Mouse (Mus musculus) hindbrain, embryonic 14.5 days (tissue): Measurements from ENCODE around the gene Col2a1. TPM values are rescaled to one million over a fixed set of nuclear protein-coding genes. Genes with fewer than 3 reads are reported as not detected.

Source experiments
- ATAC-seq: fragments of 200-750 bp; cut with Nextera tagmentation; 2 replicates; pipeline ENCODE4 v1.8.0; 2017; ENCODE audit warnings: moderate number of reproducible peaks, mild to moderate bottlenecking, moderate TSS enrichment, moderate library complexity; ENCODE audit not compliant: low FRiP score
- DNase-seq: peaks from one replicate; pipeline ENCODE4 v3.0.0-alpha.2; 2015; ENCODE audit warnings: low spot score
- H3K27ac ChIP-seq: fragments of 300-500 bp; sonication (generic); 2 replicates; pipeline ENCODE4 v1.5.1; 2014; ENCODE audit warnings: mild to moderate bottlenecking, moderate library complexity
- H3K27me3 ChIP-seq: fragments of 300-500 bp; sonication (generic); 2 replicates; pipeline ENCODE4 v1.6.1; 2014; ENCODE audit warnings: mild to moderate bottlenecking, low read length, mixed read lengths; ENCODE audit not compliant: control insufficient read depth, insufficient read depth
- H3K36me3 ChIP-seq: fragments of 300-500 bp; sonication (generic); replicated peaks from 2 replicates; pipeline ENCODE4 v1.6.1; 2014; ENCODE audit not compliant: control insufficient read depth, insufficient read depth
- H3K4me1 ChIP-seq: fragments of 300-500 bp; sonication (generic); replicated peaks from 2 replicates; pipeline ENCODE4 v1.6.1; 2014; ENCODE audit warnings: antibody characterized with exemption, low read length, mixed read lengths; ENCODE audit not compliant: control insufficient read depth, insufficient read depth
- H3K4me2 ChIP-seq: fragments of 300-500 bp; sonication (generic); replicated peaks from 2 replicates; pipeline ENCODE4 v1.6.1; 2014; ENCODE audit warnings: mild to moderate bottlenecking, moderate library complexity
- H3K4me3 ChIP-seq: fragments of 300-500 bp; sonication (generic); replicated peaks from 2 replicates; pipeline ENCODE4 v1.5.1; 2014; ENCODE audit warnings: mild to moderate bottlenecking, low read length
- H3K9ac ChIP-seq: fragments of 300-500 bp; sonication (generic); 2 replicates; pipeline ENCODE4 v1.6.1; 2014
- H3K9me3 ChIP-seq: fragments of 300-500 bp; sonication (generic); 2 replicates; pipeline ENCODE4 v1.6.1; 2016; ENCODE audit warnings: low read length; ENCODE audit not compliant: control insufficient read depth
- WGBS: fragments of 180-500 bp; shearing (Covaris S2); extraction: QIAGEN DNeasy Blood & Tissue Kit; methylation state at CpG from one replicate; pipeline ENCODE4 v1.1.7; 2014; 5-methylcytosine and 5-hydroxymethylcytosine counted together
- polyA plus RNA-seq: library from polyadenylated mRNA; unstranded; fragments of >200 nt; fragmentation: Nextera tagmentation; extraction: Ambion mirVana; gene quantifications from 2 replicates; pipeline ENCODE4 v1.2.1, GENCODE M21; 2014

The Col2a1 gene
- polyA plus RNA-seq, 1 experiment from 2014 or later, result 30.8 TPM

DNA sequence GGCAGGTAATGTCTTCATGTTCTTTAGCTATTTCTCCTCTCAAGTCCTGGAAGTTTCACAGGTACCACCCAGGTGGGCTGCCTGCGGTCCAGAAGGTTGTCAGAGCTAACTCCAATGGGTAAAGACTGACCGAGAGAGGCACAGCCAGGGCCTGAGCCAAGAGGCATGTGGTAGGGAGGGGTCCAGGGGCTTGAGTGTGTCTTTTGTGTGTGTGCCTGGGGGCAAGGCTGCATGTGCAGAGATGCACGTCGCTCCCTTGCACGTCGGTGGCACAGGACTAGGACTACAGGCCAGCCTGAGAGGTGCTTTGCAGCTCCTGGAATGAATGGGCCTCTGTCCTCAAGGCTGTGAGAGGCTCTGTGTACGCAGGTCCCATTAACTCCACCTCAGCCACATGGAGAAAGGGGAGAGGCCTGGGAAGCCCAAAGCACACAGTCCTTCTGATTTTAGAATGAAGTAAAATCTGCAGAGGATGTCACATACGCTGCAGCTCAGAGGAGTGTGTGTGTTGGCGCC is 28.8 kb upstream of the Col2a1 start:
- no peaks in the 10 kb centered on the region for H3K4me1 ChIP-seq
- H3K36me3 ChIP-seq, result peaks cover 8% of the 10 kb centered on the region
- no peak overlapping the region for H3K27ac ChIP-seq
- ATAC-seq, result no peak
- 74% methylated on average over 9 of the region's 9 CpGs for WGBS
- no peak overlapping the region for H3K4me3 ChIP-seq
- H3K9me3 ChIP-seq, result no peaks in the 10 kb centered on the region
- H3K9ac ChIP-seq, result no peak overlapping the region
- DNase-seq, result no peak
- H3K4me2 ChIP-seq, result no peak overlapping the region
- no peaks in the 10 kb centered on the region for H3K27me3 ChIP-seq

DNA sequence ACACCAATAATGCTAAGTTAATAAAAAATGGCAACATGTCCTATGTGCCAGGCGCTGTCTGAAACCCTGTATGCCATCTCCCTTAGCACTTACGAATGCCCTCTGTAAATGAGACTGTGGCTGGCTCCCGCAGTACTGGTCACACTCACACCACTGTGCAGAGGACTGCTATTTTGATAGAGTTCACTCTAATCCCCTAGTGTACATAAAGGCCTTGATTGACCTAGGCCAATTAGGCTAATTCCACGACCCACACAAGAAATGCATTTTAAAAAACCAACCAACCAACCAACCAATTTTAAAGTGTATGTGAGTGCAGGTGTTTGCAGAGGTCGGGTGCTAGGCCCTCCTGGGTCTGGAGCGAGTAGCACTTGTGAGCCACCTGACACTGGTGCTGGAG is 25.3 kb upstream of the Col2a1 start:
- Histone ChIP-seq H3K27me3 (no peaks in the 10 kb centered on the region), H3K9ac (no peak overlapping the region), H3K4me3 (no peak overlapping the region), H3K4me1 (peaks cover 13% of the 10 kb centered on the region), H3K4me2 (no peak overlapping the region), H3K36me3 (no peaks in the 10 kb centered on the region), H3K9me3 (no peaks in the 10 kb centered on the region), H3K27ac (no peak overlapping the region)
- no peak for DNase-seq
- WGBS, result 79% methylated on average over 6 of the region's 6 CpGs
- ATAC-seq, result no peak

DNA sequence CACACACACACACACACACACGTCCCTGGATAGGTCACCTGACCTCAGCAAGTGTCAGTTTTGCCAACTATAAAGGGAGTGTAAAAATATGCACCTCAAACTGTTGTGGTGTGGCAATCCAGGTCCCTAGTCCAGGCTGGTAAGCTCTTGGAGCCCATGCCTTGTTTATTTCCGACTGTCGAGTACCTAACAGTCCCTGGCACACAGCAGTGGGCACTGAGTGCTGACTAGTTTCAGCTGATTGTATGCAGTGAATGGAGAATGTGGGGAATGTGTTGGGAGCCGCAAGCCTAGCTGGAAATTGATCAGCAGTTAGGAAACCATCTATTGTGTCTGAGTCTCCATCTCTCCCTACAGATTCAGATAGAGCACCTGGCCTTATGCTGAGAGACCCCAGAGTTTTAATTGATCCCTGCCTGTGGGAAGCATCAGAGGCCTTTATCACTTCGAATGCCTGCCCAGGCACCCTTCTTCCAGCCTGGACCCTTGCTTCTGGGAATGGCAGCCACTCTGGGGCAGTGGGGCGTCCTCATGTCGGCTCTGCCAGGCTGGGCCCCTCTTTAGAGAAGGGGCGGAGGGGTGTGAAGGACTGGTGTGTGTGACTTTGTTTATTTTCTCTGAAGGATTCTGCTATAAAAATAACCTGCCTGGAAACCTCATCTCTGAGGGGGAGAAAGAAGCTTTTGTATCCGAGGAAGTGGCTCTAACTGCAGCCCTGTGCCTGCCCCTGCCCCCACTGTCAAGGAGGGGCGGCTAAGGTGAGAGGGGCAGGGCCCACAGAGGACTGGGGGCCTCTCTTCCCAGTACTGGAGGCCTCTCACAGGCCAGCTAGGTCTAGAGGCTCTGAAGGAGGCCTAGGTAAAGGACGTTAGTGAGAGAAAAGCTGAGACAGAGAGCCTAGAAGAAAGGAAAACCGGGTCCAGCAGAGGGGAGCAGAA is 22.7 kb upstream of the Col2a1 start:
- DNase-seq, result no peak
- H3K9me3 ChIP-seq, result no peaks in the 10 kb centered on the region
- 42% methylated on average over 12 of the region's 12 CpGs for WGBS
- no peaks in the 10 kb centered on the region for H3K36me3 ChIP-seq
- H3K4me3 ChIP-seq, result no peak overlapping the region
- peaks cover 13% of the 10 kb centered on the region for H3K4me1 ChIP-seq
- no peak for ATAC-seq
- no peak overlapping the region for H3K9ac ChIP-seq
- H3K4me2 ChIP-seq, result no peak overlapping the region
- H3K27ac ChIP-seq, result no peak overlapping the region
- no peaks in the 10 kb centered on the region for H3K27me3 ChIP-seq

DNA sequence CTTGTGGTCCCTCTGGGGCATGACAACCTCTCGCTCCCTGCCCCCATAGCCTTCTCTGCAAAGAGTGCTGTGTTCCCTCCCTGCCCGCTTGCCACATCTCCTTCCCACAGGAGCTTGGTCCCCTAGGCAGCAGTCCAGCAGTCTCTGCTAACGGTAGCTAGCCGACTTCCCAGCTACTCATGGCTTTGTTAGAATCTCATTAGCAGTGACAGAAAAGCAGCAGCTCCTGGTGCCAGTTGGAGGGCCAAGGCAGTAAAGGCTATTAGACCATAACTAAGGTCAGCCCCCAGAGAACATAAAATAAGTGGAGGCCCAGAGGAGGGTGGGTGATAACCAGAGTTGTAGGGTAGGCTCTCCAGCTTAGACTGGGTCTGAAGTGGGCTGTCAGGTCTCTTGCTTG is 21.1 kb upstream of the Col2a1 start:
- no peaks in the 10 kb centered on the region for H3K27me3 ChIP-seq
- H3K36me3 ChIP-seq, result no peaks in the 10 kb centered on the region
- H3K4me3 ChIP-seq, result no peak overlapping the region
- no peaks in the 10 kb centered on the region for H3K9me3 ChIP-seq
- no peak overlapping the region for H3K9ac ChIP-seq
- no peak overlapping the region for H3K27ac ChIP-seq
- peaks cover 13% of the 10 kb centered on the region for H3K4me1 ChIP-seq
- H3K4me2 ChIP-seq, result no peak overlapping the region
- peak; percentile 24; the same call in 1 of the 2 replicates for ATAC-seq
- 32% methylated on average over 4 of the region's 4 CpGs for WGBS
- peak; percentile 33 for DNase-seq

DNA sequence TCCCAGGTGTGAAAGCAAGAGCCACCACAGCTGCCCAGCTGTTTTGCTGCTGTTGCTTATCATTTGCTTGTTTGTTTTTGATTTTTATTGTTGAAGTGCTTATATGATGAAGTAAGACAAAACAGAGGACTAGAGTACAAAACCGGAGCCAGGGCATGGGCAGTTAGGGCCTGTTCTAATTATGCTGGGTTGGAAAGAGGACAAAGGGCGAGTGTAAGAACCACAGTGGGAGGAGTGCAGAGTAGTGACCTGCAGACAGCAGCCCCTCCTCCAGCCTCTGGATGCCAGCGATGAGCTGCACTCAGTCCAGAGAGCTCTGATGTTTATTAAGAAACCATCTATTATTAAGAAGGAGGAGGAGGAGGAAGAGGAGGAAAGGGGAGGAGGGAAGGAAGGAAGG is 18.6 kb upstream of the Col2a1 start:
- Histone ChIP-seq H3K36me3 (no peaks in the 10 kb centered on the region), H3K4me1 (peaks cover 13% of the 10 kb centered on the region), H3K27me3 (no peaks in the 10 kb centered on the region), H3K9ac (no peak overlapping the region), H3K27ac (no peak overlapping the region), H3K4me2 (no peak overlapping the region), H3K9me3 (no peaks in the 10 kb centered on the region), H3K4me3 (no peak overlapping the region)
- WGBS, result 18% methylated on average over 3 of the region's 3 CpGs
- DNase-seq (no peak), ATAC-seq (no peak)

DNA sequence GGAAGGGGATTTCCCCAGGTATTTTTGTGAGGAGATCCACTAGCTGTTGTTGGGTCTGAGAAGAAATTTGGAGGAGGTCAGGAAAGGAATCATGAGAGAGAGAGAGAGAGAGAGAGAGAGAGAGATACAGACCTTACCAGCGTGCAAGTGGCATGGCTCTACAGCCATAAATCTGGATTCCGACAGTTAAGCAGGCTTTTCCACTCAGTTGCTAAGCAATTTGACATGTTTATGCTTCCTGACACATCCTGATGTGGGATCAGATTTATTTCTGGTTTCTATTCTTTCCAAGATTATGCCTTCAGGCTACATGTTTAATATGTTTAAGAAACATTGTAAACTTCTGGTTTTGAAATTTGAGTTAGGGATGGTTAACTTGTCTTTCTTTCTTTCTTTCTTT is 17.4 kb upstream of the Col2a1 start:
- ATAC-seq (no peak), DNase-seq (no peak)
- H3K4me1 ChIP-seq, result peaks cover 10% of the 10 kb centered on the region; the same call in 1 of the 2 replicates
- no peaks in the 10 kb centered on the region for H3K36me3 ChIP-seq
- H3K4me3 ChIP-seq, result no peak overlapping the region
- H3K27me3 ChIP-seq, result no peaks in the 10 kb centered on the region
- no peak overlapping the region for H3K4me2 ChIP-seq
- no peak overlapping the region for H3K9ac ChIP-seq
- no peak overlapping the region for H3K27ac ChIP-seq
- WGBS, result 60% methylated on average over 2 of the region's 2 CpGs
- H3K9me3 ChIP-seq, result no peaks in the 10 kb centered on the region

DNA sequence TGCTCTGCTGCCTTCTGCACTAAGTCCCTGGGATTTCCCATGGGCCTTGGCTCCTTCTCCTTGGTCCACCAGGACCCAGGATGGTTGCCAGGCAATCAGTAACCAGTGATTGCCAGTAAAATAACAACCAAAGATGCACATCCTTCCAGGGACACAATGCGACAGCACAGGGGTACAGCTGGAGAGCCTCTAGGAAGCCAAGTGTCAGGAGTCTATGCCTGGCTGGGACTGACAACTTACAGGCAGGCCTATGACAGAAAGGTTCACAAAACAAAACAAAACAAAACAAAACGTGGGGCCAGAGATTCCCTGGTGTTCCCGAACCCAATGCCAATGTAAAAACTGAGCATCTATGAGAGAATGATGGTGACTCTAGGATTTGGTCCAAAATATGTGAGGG is 14.6 kb upstream of the Col2a1 start:
- no peak for DNase-seq
- Histone ChIP-seq H3K27me3 (no peaks in the 10 kb centered on the region), H3K27ac (no peak overlapping the region), H3K9me3 (no peaks in the 10 kb centered on the region), H3K9ac (no peak overlapping the region), H3K4me3 (no peak overlapping the region), H3K36me3 (no peaks in the 10 kb centered on the region), H3K4me2 (no peak overlapping the region), H3K4me1 (no peaks in the 10 kb centered on the region)
- 70% methylated on average over 3 of the region's 3 CpGs for WGBS
- no peak for ATAC-seq

DNA sequence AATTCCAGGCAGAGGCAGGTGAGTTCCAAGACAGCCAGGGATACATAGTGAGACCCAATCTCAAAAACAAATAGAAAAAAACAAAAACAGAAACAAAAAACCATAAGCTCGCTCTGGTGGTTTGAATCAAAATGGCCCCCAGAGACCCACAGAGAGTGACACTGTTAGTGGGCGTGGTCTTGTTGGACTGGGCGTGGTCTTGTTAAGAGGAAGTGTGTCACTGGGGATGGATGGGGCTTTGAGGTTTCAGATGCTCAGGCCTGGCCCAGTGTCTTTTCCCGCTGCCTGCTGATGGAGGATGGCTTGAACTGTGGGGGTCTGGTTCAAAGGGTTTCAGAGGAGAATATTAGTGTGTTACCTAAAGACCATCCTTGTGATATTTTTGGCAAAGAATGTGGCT is 13.4 kb upstream of the Col2a1 start:
- H3K9ac ChIP-seq, result no peak overlapping the region
- no peaks in the 10 kb centered on the region for H3K4me1 ChIP-seq
- no peak overlapping the region for H3K27ac ChIP-seq
- H3K27me3 ChIP-seq, result no peaks in the 10 kb centered on the region
- no peaks in the 10 kb centered on the region for H3K9me3 ChIP-seq
- 85% methylated on average over 4 of the region's 4 CpGs for WGBS
- ATAC-seq, result no peak
- H3K4me2 ChIP-seq, result no peak overlapping the region
- no peak for DNase-seq
- no peaks in the 10 kb centered on the region for H3K36me3 ChIP-seq
- H3K4me3 ChIP-seq, result no peak overlapping the region

DNA sequence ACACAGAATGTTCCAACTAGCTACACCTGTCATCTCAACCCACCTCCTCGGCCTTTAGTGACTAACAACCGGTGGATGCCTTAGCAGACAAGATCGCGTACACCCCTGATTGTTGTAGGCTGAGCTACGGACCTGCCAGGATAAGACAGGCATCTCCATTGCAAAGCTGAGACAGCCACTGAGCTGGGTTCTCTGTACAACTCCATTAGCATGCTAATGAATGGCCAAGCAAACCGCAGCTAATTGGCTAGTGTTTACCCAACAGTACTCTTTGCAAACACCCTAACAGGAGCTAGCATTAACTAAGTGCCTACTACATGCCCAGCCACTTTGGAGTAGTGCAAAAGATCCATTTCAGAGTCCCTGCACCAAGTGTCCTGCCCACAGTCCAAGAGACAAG is 8.3 kb upstream of the Col2a1 start:
- DNase-seq, result no peak
- Histone ChIP-seq H3K4me3 (no peak overlapping the region), H3K27me3 (no peaks in the 10 kb centered on the region), H3K36me3 (no peaks in the 10 kb centered on the region), H3K9ac (no peak overlapping the region), H3K4me1 (no peaks in the 10 kb centered on the region), H3K4me2 (no peak overlapping the region), H3K9me3 (no peaks in the 10 kb centered on the region), H3K27ac (no peak overlapping the region)
- ATAC-seq, result no peak
- WGBS, result 53% methylated on average over 6 of the region's 6 CpGs
